Mouse (Mus musculus): ENCODE measurements around the gene Lin7a.

GRCm38 (mm10) chr10:107231421-107232010 lies 40.0 kb upstream of the Lin7a start:
- no peak for TF ChIP-seq TCF12 (IDR thresholded peaks at IDR 0.05; ENCODE audit: insufficient read depth, poor library complexity, severe bottlenecking)
- no peak for TF ChIP-seq POLR2A (IDR thresholded peaks at IDR 0.05; ENCODE audit: insufficient read length, low read depth)

Data from myocyte (in vitro differentiated cells).